Mouse (Mus musculus): ENCODE data around the gene Arhgap32. TPM values are rescaled to one million over a fixed set of nuclear protein-coding genes. Genes with fewer than 3 reads are reported as not detected.

The Arhgap32 gene
- total and polyA plus RNA-seq, 3 experiments: 0.38 to 0.41 TPM; not detected in 1

DNA sequence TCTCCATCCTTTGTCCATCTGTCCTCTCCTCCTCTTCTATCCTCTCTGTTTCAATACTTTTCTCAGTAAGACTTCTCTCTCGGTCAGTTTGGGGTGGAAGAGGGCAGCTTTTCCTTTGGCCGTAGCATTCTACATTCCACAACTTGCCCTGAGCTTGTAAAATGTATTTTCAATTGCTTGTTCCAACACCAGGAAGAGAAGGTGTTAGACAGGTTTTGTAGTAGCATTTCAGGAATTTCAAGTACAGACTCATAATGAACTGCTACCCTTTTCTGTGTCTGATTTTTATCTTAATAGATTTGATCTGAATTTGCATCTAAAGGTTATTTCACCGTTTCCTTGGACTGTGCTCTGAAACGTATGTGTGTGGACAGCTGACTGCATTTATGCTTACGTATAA lies 336 bp downstream of the Arhgap32 start:
- in situ Hi-C loops (cut with MboI; ENCODE audit: low pct_ligation_motif_present, low pct_unique_long_range_greater_than_20kb, low sequenced_read_pairs) (no loop called here), dilution Hi-C loops (cut with MboI; ENCODE audit: extremely low pct_ligation_motif_present, extremely low pct_unique_long_range_greater_than_20kb, low sequenced_read_pairs) (no loop called here)
- Histone ChIP-seq H3K4me3 (replicated peaks in 1 of 3; ENCODE audit: low read depth in 2 of 3, low read length in 2 of 3, poor library complexity in 1 of 3) (no peak overlapping the region), H3K36me3 (replicated peaks in 1 of 2; ENCODE audit: control insufficient read depth in 1 of 2, insufficient read depth in 1 of 2, low read length in 1 of 2) (no peaks in the 10 kb centered on the region), H3K4me2 (ENCODE audit: insufficient read depth, low read depth, poor library complexity, severe bottlenecking) (no peak overlapping the region), H3K79me2 (replicated peaks; ENCODE audit: control insufficient read depth, extremely low read depth, insufficient read depth, poor library complexity, severe bottlenecking) (no peaks in the 10 kb centered on the region), H3K9me3 (replicated peaks; ENCODE audit: low read length) (no peaks in the 10 kb centered on the region), H3K4me1 (ENCODE audit: control insufficient read depth in 1 of 2, insufficient read depth in 2 of 2) (0 out of 4 replicates have a peak, but pooled peaks cover 0 to 2% of the 10 kb centered on the region in 2 experiments), H3K27me3 (replicated peaks) (no peaks in the 10 kb centered on the region), H3K27ac (ENCODE audit: insufficient read depth, low read depth) (no peak overlapping the region), H3K9ac (ENCODE audit: insufficient read depth, low read depth) (no peak overlapping the region)
- TF ChIP-seq E2F4 (IDR thresholded peaks at IDR 0.05; ENCODE audit: insufficient replicate concordance, low read depth, low read length) (no peak), PAX5 (IDR thresholded peaks at IDR 0.05; ENCODE audit: low read length) (no peak)
- DNase-seq (ENCODE audit: extremely low read depth): no peak

DNA sequence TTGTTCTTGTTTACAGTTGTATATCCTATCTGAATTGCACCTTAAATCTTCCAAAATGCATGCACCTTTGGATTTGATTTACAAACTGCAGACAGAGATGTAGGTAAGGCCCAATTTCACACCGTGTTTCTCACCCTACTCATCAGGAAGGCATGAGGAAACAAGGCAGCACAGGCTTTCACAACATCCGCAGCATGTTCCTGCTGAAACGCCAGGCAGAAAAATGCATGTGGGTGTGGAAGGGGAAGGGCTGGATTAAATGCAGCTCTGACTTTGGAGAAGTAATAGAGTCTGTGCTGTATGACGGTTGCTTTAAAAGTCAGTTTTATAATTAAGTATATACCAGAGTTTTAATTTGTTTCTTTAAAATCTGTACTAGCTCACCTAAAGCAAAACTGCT lies 1.9 kb downstream of the Arhgap32 start:
- dilution Hi-C loops (cut with MboI; ENCODE audit: extremely low pct_ligation_motif_present, extremely low pct_unique_long_range_greater_than_20kb, low sequenced_read_pairs): no loop called here
- no peak overlapping the region for H3K27ac ChIP-seq (ENCODE audit: insufficient read depth, low read depth)

DNA sequence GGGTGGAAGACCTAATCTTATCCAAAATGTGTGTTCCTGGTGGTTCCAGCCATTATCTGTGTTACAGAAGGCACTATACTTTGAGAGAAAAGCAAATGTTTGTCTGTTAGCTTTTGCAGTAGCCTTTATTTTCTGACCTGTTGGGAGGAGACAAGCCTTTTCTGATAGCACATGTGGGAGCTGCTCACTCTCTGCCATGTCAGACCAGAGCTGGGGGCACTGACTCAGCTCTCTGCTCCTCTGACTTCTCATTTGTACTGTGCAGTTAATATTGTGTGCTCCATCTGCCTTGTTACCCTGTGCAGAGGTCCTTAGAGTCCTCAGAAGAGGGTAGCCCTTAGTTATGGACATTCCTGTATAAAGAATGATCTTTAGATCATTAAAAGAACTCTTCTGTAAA lies 2.5 kb downstream of the Arhgap32 start:
- Histone ChIP-seq H3K79me2 (replicated peaks; ENCODE audit: control insufficient read depth, extremely low read depth, insufficient read depth, poor library complexity, severe bottlenecking) (no peaks in the 10 kb centered on the region), H3K4me3 (replicated peaks in 1 of 3; ENCODE audit: low read depth in 2 of 3, low read length in 2 of 3, poor library complexity in 1 of 3) (no peak overlapping the region), H3K9ac (ENCODE audit: insufficient read depth, low read depth) (no peak overlapping the region), H3K9me3 (replicated peaks; ENCODE audit: low read length) (no peaks in the 10 kb centered on the region), H3K4me2 (ENCODE audit: insufficient read depth, low read depth, poor library complexity, severe bottlenecking) (no peak overlapping the region), H3K36me3 (replicated peaks in 1 of 2; ENCODE audit: control insufficient read depth in 1 of 2, insufficient read depth in 1 of 2, low read length in 1 of 2) (no peaks in the 10 kb centered on the region), H3K27me3 (replicated peaks) (no peaks in the 10 kb centered on the region), H3K4me1 (ENCODE audit: control insufficient read depth in 1 of 2, insufficient read depth in 2 of 2) (0 out of 4 replicates have a peak, but pooled peaks cover 0 to 2% of the 10 kb centered on the region in 2 experiments), H3K27ac (ENCODE audit: insufficient read depth, low read depth) (no peak overlapping the region)
- in situ Hi-C loops (cut with MboI; ENCODE audit: low pct_ligation_motif_present, low pct_unique_long_range_greater_than_20kb, low sequenced_read_pairs) (no loop called here), dilution Hi-C loops (cut with MboI; ENCODE audit: extremely low pct_ligation_motif_present, extremely low pct_unique_long_range_greater_than_20kb, low sequenced_read_pairs) (no loop called here)
- DNase-seq (ENCODE audit: extremely low read depth): no peak
- TF ChIP-seq UBTF (IDR thresholded peaks at IDR 0.05; ENCODE audit: low read depth, low read length) (no peak), MXI1 (IDR thresholded peaks at IDR 0.05; ENCODE audit: low read depth, low read length) (no peak), GABPA (IDR thresholded peaks at IDR 0.05; ENCODE audit: insufficient replicate concordance, low read depth, low read length) (no peak), RCOR1 (conservative IDR thresholded peaks at IDR 0.05; ENCODE audit: low read depth, low read length) (no peak), SIN3A (IDR thresholded peaks at IDR 0.05; ENCODE audit: low read length) (no peak), POLR2AphosphoS2 (IDR thresholded peaks at IDR 0.05; ENCODE audit: low read depth, low read length) (no peak), PAX5 (IDR thresholded peaks at IDR 0.05; ENCODE audit: low read length) (no peak), ZKSCAN1 (IDR thresholded peaks at IDR 0.05; ENCODE audit: borderline replicate concordance, low read depth, low read length) (no peak), JUN (IDR thresholded peaks at IDR 0.05; ENCODE audit: insufficient read depth, low read depth, low read length) (no peak), BHLHE40 (IDR thresholded peaks at IDR 0.05; ENCODE audit: low read depth, low read length) (no peak), RAD21 (IDR thresholded peaks at IDR 0.05; ENCODE audit: low read depth, low read length) (no peak), HCFC1 (IDR thresholded peaks at IDR 0.05; ENCODE audit: low read depth, low read length) (no peak), ZC3H11A (IDR thresholded peaks at IDR 0.05; ENCODE audit: low read depth, low read length) (no peak)

More for the DNA sequence above, 1.9 kb downstream of the Arhgap32 start:
- no peaks in the 10 kb centered on the region for H3K79me2 ChIP-seq (replicated peaks; ENCODE audit: control insufficient read depth, extremely low read depth, insufficient read depth, poor library complexity, severe bottlenecking)
- DNase-seq (ENCODE audit: extremely low read depth): no peak
- in situ Hi-C loops (cut with MboI; ENCODE audit: low pct_ligation_motif_present, low pct_unique_long_range_greater_than_20kb, low sequenced_read_pairs): no loop called here
- H3K9me3 ChIP-seq (replicated peaks; ENCODE audit: low read length): no peaks in the 10 kb centered on the region
- no peak overlapping the region for H3K4me3 ChIP-seq (replicated peaks in 1 of 3; ENCODE audit: low read depth in 2 of 3, low read length in 2 of 3, poor library complexity in 1 of 3)
- H3K4me1 ChIP-seq (ENCODE audit: control insufficient read depth in 1 of 2, insufficient read depth in 2 of 2): 0 out of 4 replicates have a peak, but pooled peaks cover 0 to 2% of the 10 kb centered on the region in 2 experiments
- H3K9ac ChIP-seq (ENCODE audit: insufficient read depth, low read depth): no peak overlapping the region
- H3K4me2 ChIP-seq (ENCODE audit: insufficient read depth, low read depth, poor library complexity, severe bottlenecking): no peak overlapping the region
- no peaks in the 10 kb centered on the region for H3K36me3 ChIP-seq (replicated peaks in 1 of 2; ENCODE audit: control insufficient read depth in 1 of 2, insufficient read depth in 1 of 2, low read length in 1 of 2)
- H3K27me3 ChIP-seq (replicated peaks): no peaks in the 10 kb centered on the region
- TF ChIP-seq MAZ (IDR thresholded peaks at IDR 0.05; ENCODE audit: low read depth, low read length): no peak
- no peak for TF ChIP-seq CHD1 (IDR thresholded peaks at IDR 0.05; ENCODE audit: low read depth, low read length)
- no peak for TF ChIP-seq ZMIZ1 (IDR thresholded peaks at IDR 0.05; ENCODE audit: low read depth, low read length)
- TF ChIP-seq TBP (conservative IDR thresholded peaks at IDR 0.05; ENCODE audit: low read depth, low read length): no peak
- TF ChIP-seq MXI1 (IDR thresholded peaks at IDR 0.05; ENCODE audit: low read depth, low read length): no peak
- no peak for TF ChIP-seq NELFE (IDR thresholded peaks at IDR 0.05; ENCODE audit: low read depth, low read length)
- TF ChIP-seq USF1 (IDR thresholded peaks at IDR 0.05; ENCODE audit: low read depth, low read length): no peak
- TF ChIP-seq NRF1 (IDR thresholded peaks at IDR 0.05; ENCODE audit: low read depth, low read length): no peak
- TF ChIP-seq HCFC1 (IDR thresholded peaks at IDR 0.05; ENCODE audit: low read depth, low read length): no peak
- no peak for TF ChIP-seq RCOR1 (conservative IDR thresholded peaks at IDR 0.05; ENCODE audit: low read depth, low read length)
- TF ChIP-seq KAT2A (IDR thresholded peaks at IDR 0.05; ENCODE audit: insufficient replicate concordance, low read length): no peak
- no peak for TF ChIP-seq TCF12 (IDR thresholded peaks at IDR 0.05; ENCODE audit: low read depth, low read length)
- TF ChIP-seq POLR2AphosphoS2 (IDR thresholded peaks at IDR 0.05; ENCODE audit: low read depth, low read length): no peak
- TF ChIP-seq JUND (conservative IDR thresholded peaks at IDR 0.05; ENCODE audit: low read depth, low read length): no peak
- no peak for TF ChIP-seq RAD21 (IDR thresholded peaks at IDR 0.05; ENCODE audit: low read depth, low read length)
- no peak for TF ChIP-seq ZNF384 (IDR thresholded peaks at IDR 0.05; ENCODE audit: low read depth, low read length)
- no peak for TF ChIP-seq JUN (IDR thresholded peaks at IDR 0.05; ENCODE audit: insufficient read depth, low read depth, low read length)
- no peak for TF ChIP-seq MEF2A (IDR thresholded peaks at IDR 0.05; ENCODE audit: borderline replicate concordance, low read depth, low read length)
- no peak for TF ChIP-seq SIN3A (IDR thresholded peaks at IDR 0.05; ENCODE audit: low read length)
- TF ChIP-seq EP300 (IDR thresholded peaks at IDR 0.05; ENCODE audit: low read length): no peak

Measured in CH12.LX (cell line).